Mouse (Mus musculus) liver, embryonic 13.5 days (tissue): ENCODE measurements around the gene Hist2h2aa1. TPM values are rescaled to one million over a fixed set of nuclear protein-coding genes. Genes with fewer than 3 reads are reported as not detected.
A peak's percentile ranks its signal among the peaks of the same experiment; 100 is the strongest.

Source experiments
- ATAC-seq: fragments of 200-750 bp; cut with Nextera tagmentation; 2 replicates; pipeline ENCODE4 v1.8.0; 2017; ENCODE audit warnings: low read depth, mild to moderate bottlenecking, moderate number of reproducible peaks, moderate library complexity
- DNase-seq: peaks from one replicate; pipeline ENCODE4 v3.0.0; 2022
- H3K27ac ChIP-seq: fragments of 300-500 bp; sonication (generic); 2 replicates; pipeline ENCODE4 v1.5.1; 2015; ENCODE audit warnings: moderate library complexity, mild to moderate bottlenecking, inconsistent platforms
- H3K27me3 ChIP-seq: fragments of 300-500 bp; sonication (generic); 2 replicates; pipeline ENCODE4 v1.6.1; 2015; ENCODE audit warnings: mild to moderate bottlenecking, inconsistent platforms
- H3K36me3 ChIP-seq: fragments of 300-500 bp; sonication (generic); 2 replicates; pipeline ENCODE4 v1.6.1; 2015; ENCODE audit warnings: mild to moderate bottlenecking, inconsistent platforms
- H3K4me1 ChIP-seq: fragments of 300-500 bp; sonication (generic); replicated peaks from 2 replicates; pipeline ENCODE4 v1.6.1; 2015; ENCODE audit warnings: inconsistent platforms
- H3K4me2 ChIP-seq: fragments of 300-500 bp; sonication (generic); 2 replicates; pipeline ENCODE4 v1.6.1; 2015; ENCODE audit warnings: inconsistent platforms, mild to moderate bottlenecking, moderate library complexity
- H3K4me3 ChIP-seq: fragments of 300-500 bp; sonication (generic); replicated peaks from 2 replicates; pipeline ENCODE4 v1.5.1; 2015; ENCODE audit warnings: mild to moderate bottlenecking, inconsistent platforms
- H3K9ac ChIP-seq: fragments of 300-500 bp; sonication (generic); 2 replicates; pipeline ENCODE4 v1.6.1; 2015; ENCODE audit warnings: mild to moderate bottlenecking, inconsistent platforms
- H3K9me3 ChIP-seq: fragments of 300-500 bp; sonication (generic); replicated peaks from 2 replicates; pipeline ENCODE4 v1.6.1; 2016; ENCODE audit warnings: inconsistent platforms
- WGBS: fragments of 180-500 bp; shearing (Covaris S2); methylation state at CpG from one replicate; pipeline ENCODE4 v1.1.7; 2015; ENCODE audit not compliant: insufficient replicate concordance; 5-methylcytosine and 5-hydroxymethylcytosine counted together
- microRNA-seq: library from miRNA; unstranded; fragments of <30 nt; microRNA quantifications from one replicate; pipeline ENCODE4, GENCODE M21; 2016
- polyA plus RNA-seq: library from polyadenylated mRNA; unstranded; fragments of >200 nt; fragmentation: Nextera tagmentation; extraction: Ambion mirVana; gene quantifications from 2 replicates; pipeline ENCODE4 v1.2.1, GENCODE M21; 2015

Hist2h2aa1 gene
- polyA plus RNA-seq, 1 experiment from 2014 or later, result 40.6 TPM

DNA sequence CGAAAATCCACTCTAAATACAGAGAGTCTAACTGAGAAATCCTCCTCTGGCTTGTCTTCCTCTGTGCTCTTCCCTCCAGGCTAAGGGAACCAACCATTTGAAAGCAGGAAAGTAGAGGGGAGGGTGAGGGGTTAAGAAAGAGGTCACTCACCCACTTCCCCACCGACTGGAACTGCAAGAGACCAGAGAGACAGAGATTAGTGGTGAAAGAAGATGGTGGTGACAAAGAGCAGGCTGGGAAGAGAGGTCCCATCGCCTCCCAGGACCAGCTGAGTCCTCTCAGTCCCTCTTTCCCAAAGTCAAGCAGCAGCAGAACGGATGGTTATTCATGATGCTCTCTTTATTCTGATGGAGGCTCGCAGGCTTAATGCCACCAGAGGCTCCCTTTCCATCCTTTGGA, 48.1 kb downstream of the Hist2h2aa1 start:
- no peak overlapping the region for H3K4me3 ChIP-seq
- H3K4me1 ChIP-seq, result no peaks in the 10 kb centered on the region
- no peak overlapping the region for H3K9ac ChIP-seq
- H3K36me3 ChIP-seq, result no peaks in the 10 kb centered on the region
- no peaks in the 10 kb centered on the region for H3K27me3 ChIP-seq
- 22% methylated on average over 5 of the region's 5 CpGs for WGBS
- no peaks in the 10 kb centered on the region for H3K9me3 ChIP-seq
- DNase-seq, result no peak
- H3K4me2 ChIP-seq, result no peak overlapping the region
- ATAC-seq, result no peak
- H3K27ac ChIP-seq, result peak overlapping the region; percentile 31; the same call in 1 of the 2 replicates

GRCm38 (mm10) chr3:96293787-96294186, 48.5 kb downstream of the Hist2h2aa1 start, which contains the start of gene Fcgr1:
TSS of gene Fcgr1 (minus strand) at chr3:96293969.
- DNase-seq (no peak), ATAC-seq (no peak)
- 14% methylated on average over 4 of the region's 4 CpGs for WGBS
- Histone ChIP-seq H3K4me1 (no peaks in the 10 kb centered on the region), H3K9ac (no peak within 1 kb of the TSS), H3K9me3 (no peaks in the 10 kb centered on the region), H3K4me3 (no peak within 1 kb of the TSS), H3K36me3 (no peaks in the 10 kb centered on the region), H3K4me2 (no peak within 1 kb of the TSS), H3K27ac (peak within 1 kb of the TSS; percentile 31; the same call in 1 of the 2 replicates), H3K27me3 (no peaks in the 10 kb centered on the region)

Small RNA genes lying within 50 kb of the gene (microRNA-seq; reads per million reads assigned to microRNA genes)
- gene Gm44492, result 2.1 reads per million
- not detected for gene Gm47311
- gene Gm47313, result not detected

Other genes starting within 250 kb of the Hist2h2aa1 start
- 6.9 and 7.8 TPM in 2 replicates for gene Plekho1, start 249.5 kb upstream of the Hist2h2aa1 start, polyA plus RNA-seq
- gene Vps45, start 187.0 kb upstream of the Hist2h2aa1 start, polyA plus RNA-seq, result 17.3 and 17.7 TPM in 2 replicates
- 11.3 and 11.4 TPM in 2 replicates for gene Otud7b, start 141.0 kb upstream of the Hist2h2aa1 start, polyA plus RNA-seq
- gene Mtmr11, start 83.5 kb upstream of the Hist2h2aa1 start, polyA plus RNA-seq, result 1.9 and 2.2 TPM in 2 replicates
- gene Sf3b4, start 73.2 kb upstream of the Hist2h2aa1 start, polyA plus RNA-seq, result 103 and 110 TPM in 2 replicates
- gene Sv2a, start 64.3 kb upstream of the Hist2h2aa1 start, polyA plus RNA-seq, result 0.44 and 0.49 TPM in 2 replicates
- gene Bola1, start 25.8 kb upstream of the Hist2h2aa1 start, polyA plus RNA-seq, result 50.7 and 56.1 TPM in 2 replicates
- 0.85 TPM in 1 of 2 replicates, not detected in the other for gene Hist2h2ab, start 25.6 kb upstream of the Hist2h2aa1 start, polyA plus RNA-seq
- 12.9 and 19.8 TPM in 2 replicates for gene Hist2h2ac, start 24.6 kb upstream of the Hist2h2aa1 start, polyA plus RNA-seq
- gene Hist2h2be, start 24.4 kb upstream of the Hist2h2aa1 start, polyA plus RNA-seq, result 5.4 and 7.9 TPM in 2 replicates
- 9.8 and 20.7 TPM in 2 replicates for gene Hist2h3c2, start 6.4 kb upstream of the Hist2h2aa1 start, polyA plus RNA-seq
- 53.6 and 86.4 TPM in 2 replicates for gene Hist2h2aa2, start 5.2 kb upstream of the Hist2h2aa1 start, polyA plus RNA-seq
- gene Hist2h3c1, start 1.2 kb downstream of the Hist2h2aa1 start, polyA plus RNA-seq, result 2.3 TPM in 2 replicates
- gene Hist2h4, start 17.8 kb downstream of the Hist2h2aa1 start, polyA plus RNA-seq, result 15.2 and 44.8 TPM in 2 replicates
- gene Hist2h3b, start 23.2 kb downstream of the Hist2h2aa1 start, polyA plus RNA-seq, result 89.3 and 159 TPM in 2 replicates
- 23.7 and 25.8 TPM in 2 replicates for gene Hist2h2bb, start 24.3 kb downstream of the Hist2h2aa1 start, polyA plus RNA-seq
- gene Fcgr1, start 48.5 kb downstream of the Hist2h2aa1 start, polyA plus RNA-seq, result 3.0 and 4.6 TPM in 2 replicates
- gene BC107364, start 206.8 kb downstream of the Hist2h2aa1 start, polyA plus RNA-seq, result not detected in 2 replicates